Mouse (Mus musculus) skeletal muscle tissue, adult 2 months (tissue): ENCODE results near the gene Coq4.
"Not testable (repeated sequence)": the region's sequence is repeated elsewhere in the genome, so short reads cannot be mapped to it uniquely, and the experiment has no call there.

Experiments used
- DNase-seq: peaks from one replicate; pipeline ENCODE4 v3.0.0-alpha.2; 2012; ENCODE audit warnings: low read depth, low spot score

Coq4 gene

GRCm38 (mm10) chr2:29787104-29787917, at the start of gene Coq4:
Gene Coq4 (plus strand): TSS chr2:29787493.
- peak; percentile 85 for DNase-seq

GRCm38 (mm10) chr2:29738799-29739198, 48.5 kb upstream of the Coq4 start:
- no peak for DNase-seq

GRCm38 (mm10) chr2:29739368-29739767, 47.9 kb upstream of the Coq4 start:
- DNase-seq, result peak; percentile 29

GRCm38 (mm10) chr2:29741207-29741606, 46.1 kb upstream of the Coq4 start:
- no peak for DNase-seq

GRCm38 (mm10) chr2:29744256-29744655, 43.0 kb upstream of the Coq4 start:
- DNase-seq, result no peak

GRCm38 (mm10) chr2:29747188-29747782, 40.0 kb upstream of the Coq4 start:
- DNase-seq, result no peak

- no peak for DNase-seq
Measured at GRCm38 (mm10) chr2:29747852-29748251, 39.4 kb upstream of the Coq4 start.

GRCm38 (mm10) chr2:29748499-29748898, 38.8 kb upstream of the Coq4 start:
- DNase-seq, result no peak

GRCm38 (mm10) chr2:29751497-29751896, 35.8 kb upstream of the Coq4 start, which contains the start of gene Gm13420:
Gene Gm13420 (minus strand): TSS chr2:29751685.
- no peak for DNase-seq

GRCm38 (mm10) chr2:29752397-29752796, 34.9 kb upstream of the Coq4 start:
- DNase-seq, result no peak

GRCm38 (mm10) chr2:29755693-29756092, 31.6 kb upstream of the Coq4 start:
- no peak for DNase-seq

- peak; percentile 38 for DNase-seq
Measured at GRCm38 (mm10) chr2:29764831-29765230, 22.5 kb upstream of the Coq4 start.

- DNase-seq, result no peak
Measured at GRCm38 (mm10) chr2:29767976-29768709, 19.1 kb upstream of the Coq4 start.

- DNase-seq, result no peak
Measured at GRCm38 (mm10) chr2:29768901-29769300, 18.4 kb upstream of the Coq4 start.

GRCm38 (mm10) chr2:29770162-29770561, 17.1 kb upstream of the Coq4 start:
- DNase-seq, result no peak

GRCm38 (mm10) chr2:29771611-29772461, 15.5 kb upstream of the Coq4 start:
- DNase-seq, result peak; percentile 36

- no peak for DNase-seq
Measured at GRCm38 (mm10) chr2:29773323-29773722, 14.0 kb upstream of the Coq4 start.

- not testable (repeated sequence) for DNase-seq
Measured at GRCm38 (mm10) chr2:29781256-29781655, 6.0 kb upstream of the Coq4 start.

- DNase-seq, result no peak
Measured at GRCm38 (mm10) chr2:29784290-29784689, 3.0 kb upstream of the Coq4 start.

- peak; percentile 65 for DNase-seq
Measured at GRCm38 (mm10) chr2:29787937-29788681, 816 bp downstream of the Coq4 start, which contains the start of gene Trub2. Gene Trub2 (minus strand): TSS chr2:29788502.
